Mouse (Mus musculus) heart, embryonic 15.5 days (tissue): Measurements from ENCODE around the gene Srp54c. TPM values are rescaled to one million over a fixed set of nuclear protein-coding genes. Genes with fewer than 3 reads are reported as not detected.

ENCODE experiments used
- ATAC-seq: fragments of 200-750 bp; cut with Nextera tagmentation; replicated peaks from 2 replicates; pipeline ENCODE4 v1.8.0; 2017; ENCODE audit warnings: low read depth, moderate TSS enrichment; ENCODE audit not compliant: insufficient number of reproducible peaks, insufficient read depth, low FRiP score
- H3K27ac ChIP-seq: fragments of 300-500 bp; sonication (generic); 2 replicates; pipeline ENCODE4 v1.5.1; 2015; ENCODE audit warnings: mild to moderate bottlenecking, inconsistent platforms
- H3K27me3 ChIP-seq: fragments of 300-500 bp; sonication (generic); 2 replicates; pipeline ENCODE4 v1.6.1; 2015; ENCODE audit warnings: inconsistent platforms
- H3K36me3 ChIP-seq: fragments of 300-500 bp; sonication (generic); 2 replicates; pipeline ENCODE4 v1.6.1; 2015; ENCODE audit warnings: mild to moderate bottlenecking, inconsistent platforms
- H3K4me1 ChIP-seq: fragments of 300-500 bp; sonication (generic); replicated peaks from 2 replicates; pipeline ENCODE4 v1.6.1; 2015; ENCODE audit warnings: inconsistent platforms
- H3K4me2 ChIP-seq: fragments of 300-500 bp; sonication (generic); 2 replicates; pipeline ENCODE4 v1.6.1; 2015; ENCODE audit warnings: inconsistent platforms, mild to moderate bottlenecking, moderate library complexity
- H3K4me3 ChIP-seq: fragments of 300-500 bp; sonication (generic); 2 replicates; pipeline ENCODE4 v1.5.1; 2015; ENCODE audit warnings: mild to moderate bottlenecking, inconsistent platforms
- H3K9ac ChIP-seq: fragments of 300-500 bp; sonication (generic); 2 replicates; pipeline ENCODE4 v1.6.1; 2015; ENCODE audit warnings: mild to moderate bottlenecking, inconsistent platforms
- H3K9me3 ChIP-seq: fragments of 300-500 bp; sonication (generic); replicated peaks from 2 replicates; pipeline ENCODE4 v1.6.1; 2016; ENCODE audit warnings: inconsistent platforms
- WGBS: fragments of 180-500 bp; shearing (Covaris S2); methylation state at CpG from one replicate; pipeline ENCODE4 v1.1.7; 2015; ENCODE audit warnings: mixed read lengths; 5-methylcytosine and 5-hydroxymethylcytosine counted together
- polyA plus RNA-seq: library from polyadenylated mRNA; unstranded; fragments of >200 nt; fragmentation: Nextera tagmentation; extraction: Ambion mirVana; gene quantifications from 2 replicates; pipeline ENCODE4 v1.2.1, GENCODE M21; 2015

The Srp54c gene
- polyA plus RNA-seq, 1 experiment from 2014 or later, result 58.6 TPM

DNA sequence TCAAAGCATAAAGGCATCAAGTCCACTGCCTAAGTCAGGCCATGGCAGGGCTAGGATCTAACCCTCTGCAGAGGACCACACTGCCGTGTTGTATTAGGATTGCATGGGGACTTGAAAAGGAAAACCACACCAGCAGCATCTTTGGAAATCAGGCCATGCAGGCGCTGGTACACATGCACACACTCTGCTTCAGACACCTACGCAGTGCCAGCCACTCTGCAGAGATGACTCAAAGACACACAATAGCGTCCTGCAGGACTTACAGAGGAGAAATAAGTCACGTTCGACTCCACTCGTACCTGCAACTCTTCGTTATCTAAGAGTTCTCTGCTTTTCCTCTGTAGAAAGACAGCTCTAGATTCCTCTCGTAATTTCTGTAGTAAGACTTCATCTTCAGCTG, 68.1 kb downstream of the Srp54c start:
- WGBS, result 93% methylated on average over 9 of the region's 9 CpGs
- H3K9me3 ChIP-seq, result no peaks in the 10 kb centered on the region

GRCm38 (mm10) chr12:55299336-55299735, 69.4 kb downstream of the Srp54c start, which contains the start of gene 1110008L16Rik:
TSS of gene 1110008L16Rik (plus strand) at chr12:55299577.
- Histone ChIP-seq H3K36me3 (peaks cover 34% of the 10 kb centered on the region), H3K27me3 (no peaks in the 10 kb centered on the region), H3K9me3 (no peaks in the 10 kb centered on the region), H3K4me2 (no peak within 1 kb of the TSS), H3K4me1 (peaks cover 22% of the 10 kb centered on the region), H3K4me3 (no peak within 1 kb of the TSS), H3K27ac (no peak within 1 kb of the TSS), H3K9ac (no peak within 1 kb of the TSS)
- ATAC-seq, result no peak
- 85% methylated on average over 5 of the region's 5 CpGs for WGBS

More for the DNA sequence above, 68.1 kb downstream of the Srp54c start:
- ATAC-seq, result no peak
- peaks cover 43% of the 10 kb centered on the region for H3K36me3 ChIP-seq
- H3K4me2 ChIP-seq, result no peak overlapping the region
- no peak overlapping the region for H3K4me3 ChIP-seq
- no peaks in the 10 kb centered on the region for H3K27me3 ChIP-seq
- peaks cover 14% of the 10 kb centered on the region for H3K4me1 ChIP-seq
- no peak overlapping the region for H3K9ac ChIP-seq
- H3K27ac ChIP-seq, result no peak overlapping the region

DNA sequence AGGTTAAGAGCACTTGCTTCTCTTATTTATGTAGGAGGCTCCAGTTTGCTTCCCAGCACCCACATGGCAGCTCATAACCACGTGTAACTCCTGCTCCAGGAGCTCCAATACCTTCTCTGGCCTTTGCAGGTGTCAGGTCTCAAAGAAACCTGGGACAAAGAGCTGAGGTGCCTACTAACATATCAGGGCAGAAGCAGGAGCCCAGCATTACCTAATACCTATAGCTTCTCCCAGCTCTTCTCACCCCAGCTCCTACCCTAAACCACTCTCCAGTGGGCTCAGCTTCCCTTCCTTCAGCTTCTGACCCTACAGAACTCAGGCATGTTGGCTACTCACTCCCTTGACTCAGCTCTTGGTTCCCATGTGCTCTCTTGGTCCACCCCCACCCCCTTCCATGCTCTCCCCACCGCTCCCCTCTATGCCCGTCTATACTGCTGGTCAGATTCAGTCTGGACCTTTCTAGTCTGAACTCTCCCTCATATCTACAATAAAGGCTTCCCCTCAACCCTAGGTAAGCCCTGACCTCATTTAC, 70.9 kb downstream of the Srp54c start:
- H3K9ac ChIP-seq, result no peak overlapping the region
- peak overlapping the region; percentile 62; the same call in 1 of the 2 replicates for H3K4me3 ChIP-seq
- 87% methylated on average over 3 of the region's 3 CpGs for WGBS
- peaks cover 21% of the 10 kb centered on the region for H3K36me3 ChIP-seq
- no peak for ATAC-seq
- no peak overlapping the region for H3K27ac ChIP-seq
- peaks cover 22% of the 10 kb centered on the region for H3K4me1 ChIP-seq
- no peaks in the 10 kb centered on the region for H3K27me3 ChIP-seq
- H3K4me2 ChIP-seq, result peak overlapping the region; percentile 64
- H3K9me3 ChIP-seq, result no peaks in the 10 kb centered on the region

DNA sequence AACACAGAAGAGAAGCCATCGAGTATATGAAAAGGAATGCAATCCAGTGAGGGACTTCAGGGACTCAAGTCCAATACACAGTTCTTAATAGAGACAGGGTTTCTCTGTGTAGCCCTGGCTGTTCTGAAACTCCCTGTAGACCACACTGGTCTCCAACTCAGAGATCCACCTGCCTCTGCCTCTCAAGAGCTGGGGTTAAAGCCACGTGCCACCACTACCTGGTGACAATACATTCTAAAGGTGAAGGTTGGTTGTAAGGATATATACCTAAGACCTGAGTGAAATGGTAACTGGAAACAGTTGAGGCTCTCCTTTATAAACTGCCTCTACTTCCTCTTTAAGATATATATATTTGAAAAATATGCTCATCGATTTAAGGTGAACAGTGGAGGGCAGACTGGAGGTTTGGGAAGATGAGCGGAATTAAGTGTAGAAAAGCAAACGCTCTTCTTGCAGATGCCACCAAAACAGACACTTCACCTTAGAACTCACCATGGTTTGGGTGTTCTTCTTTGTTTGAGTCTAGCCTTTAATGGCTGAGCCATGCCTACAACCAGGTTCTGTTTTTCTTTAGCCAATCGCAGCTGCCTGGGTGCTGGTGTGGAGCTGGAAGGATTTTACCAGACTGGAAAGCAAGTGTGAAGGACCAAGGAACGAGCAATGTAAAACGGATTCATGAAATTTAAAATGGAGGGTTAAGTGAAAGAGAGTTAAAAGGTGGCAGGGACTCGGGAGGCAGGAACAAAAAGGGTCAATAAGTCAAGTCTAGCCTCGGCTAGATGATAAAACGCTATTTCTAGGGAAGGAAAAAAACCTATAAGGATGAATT, 71.7 kb downstream of the Srp54c start:
- H3K4me2 ChIP-seq, result peak overlapping the region; percentile 64
- no peaks in the 10 kb centered on the region for H3K9me3 ChIP-seq
- H3K9ac ChIP-seq, result peak overlapping the region; percentile 67
- ATAC-seq, result no peak
- H3K27me3 ChIP-seq, result no peaks in the 10 kb centered on the region
- H3K27ac ChIP-seq, result peak overlapping the region; percentile 94
- H3K4me3 ChIP-seq, result peak overlapping the region; percentile 62
- peaks cover 22% of the 10 kb centered on the region for H3K4me1 ChIP-seq
- H3K36me3 ChIP-seq, result peaks cover 16% of the 10 kb centered on the region
- 44% methylated on average over 11 of the region's 11 CpGs for WGBS

- Histone ChIP-seq H3K4me3 (peak within 1 kb of the TSS; percentile 62), H3K27me3 (no peaks in the 10 kb centered on the region), H3K36me3 (peaks cover 6% of the 10 kb centered on the region), H3K9me3 (no peaks in the 10 kb centered on the region), H3K4me2 (peak within 1 kb of the TSS; percentile 64), H3K4me1 (peaks cover 22% of the 10 kb centered on the region), H3K27ac (peak within 1 kb of the TSS; percentile 94), H3K9ac (peak within 1 kb of the TSS; percentile 67)
- WGBS, result under 1% methylated on average over 55 of the region's 55 CpGs
- peak; percentile 94 for ATAC-seq
These were observed 72.8 kb downstream of the Srp54c start, which contains the start of gene Ppp2r3c for GRCm38 (mm10) chr12:55302485-55303441. TSS of gene Ppp2r3c (minus strand) at chr12:55302998.

GRCm38 (mm10) chr12:55306371-55306770, 76.4 kb downstream of the Srp54c start:
- Histone ChIP-seq H3K9ac (no peak overlapping the region), H3K36me3 (no peaks in the 10 kb centered on the region; the same call in 1 of the 2 replicates), H3K9me3 (no peaks in the 10 kb centered on the region), H3K4me3 (no peak overlapping the region), H3K27me3 (no peaks in the 10 kb centered on the region), H3K4me1 (peaks cover 13% of the 10 kb centered on the region), H3K27ac (no peak overlapping the region), H3K4me2 (no peak overlapping the region)
- ATAC-seq, result no peak
- WGBS, result 89% methylated on average over 4 of the region's 4 CpGs

DNA sequence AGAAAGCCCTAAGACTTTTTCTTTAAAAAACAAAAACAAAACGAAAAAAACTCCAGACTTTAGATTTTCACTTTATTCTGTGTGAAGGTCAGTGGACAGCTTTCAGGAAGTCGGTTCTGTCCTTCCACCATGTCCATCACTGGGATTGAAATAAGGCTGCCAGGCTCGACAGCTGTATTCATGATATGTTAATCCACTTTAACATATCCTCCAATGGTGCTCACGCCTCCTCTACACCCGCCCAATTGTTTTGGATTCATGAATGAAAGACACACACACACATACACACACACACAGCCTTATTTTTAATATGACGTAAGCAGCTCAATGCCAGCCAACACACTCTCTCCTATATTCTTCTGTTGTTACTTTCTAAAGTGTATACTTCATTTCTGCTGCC, 77.6 kb downstream of the Srp54c start:
- Histone ChIP-seq H3K4me3 (no peak overlapping the region), H3K27me3 (no peaks in the 10 kb centered on the region), H3K36me3 (no peaks in the 10 kb centered on the region; the same call in 1 of the 2 replicates), H3K4me2 (no peak overlapping the region), H3K9ac (no peak overlapping the region), H3K27ac (no peak overlapping the region), H3K4me1 (peaks cover 7% of the 10 kb centered on the region), H3K9me3 (no peaks in the 10 kb centered on the region)
- no peak for ATAC-seq
- 87% methylated on average over 6 of the region's 6 CpGs for WGBS

DNA sequence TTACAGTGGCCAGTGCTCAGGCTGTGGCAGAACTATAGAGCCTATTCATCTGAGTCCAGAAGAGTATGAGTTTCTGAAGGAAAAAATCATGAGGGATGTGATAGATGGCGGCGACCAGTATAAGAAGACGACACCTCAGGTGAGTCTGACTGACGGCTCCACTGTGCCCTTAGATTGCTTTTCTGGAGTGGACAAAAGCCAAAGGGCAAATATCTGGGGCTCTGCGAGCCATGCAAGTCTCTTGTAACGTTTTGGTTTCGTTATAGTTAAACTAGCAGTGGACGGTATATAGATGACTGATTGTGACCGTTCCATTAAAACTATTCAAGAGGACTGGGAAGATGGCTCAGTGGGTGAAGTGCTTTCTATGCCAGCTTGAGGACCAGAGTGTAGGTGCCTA, 78.8 kb downstream of the Srp54c start:
- WGBS, result 92% methylated on average over 9 of the region's 9 CpGs
- no peaks in the 10 kb centered on the region for H3K9me3 ChIP-seq
- no peak overlapping the region for H3K4me2 ChIP-seq
- H3K27ac ChIP-seq, result no peak overlapping the region
- no peaks in the 10 kb centered on the region for H3K27me3 ChIP-seq
- H3K4me1 ChIP-seq, result peaks cover 5% of the 10 kb centered on the region
- H3K4me3 ChIP-seq, result no peak overlapping the region
- no peak for ATAC-seq
- no peaks in the 10 kb centered on the region; the same call in 1 of the 2 replicates for H3K36me3 ChIP-seq
- no peak overlapping the region for H3K9ac ChIP-seq

- WGBS, result 76% methylated on average over 8 of the region's 8 CpGs
- no peaks in the 10 kb centered on the region; the same call in 1 of the 2 replicates for H3K36me3 ChIP-seq
- H3K9ac ChIP-seq, result no peak overlapping the region
- no peaks in the 10 kb centered on the region for H3K4me1 ChIP-seq
- H3K9me3 ChIP-seq, result no peaks in the 10 kb centered on the region
- H3K27ac ChIP-seq, result no peak overlapping the region
- H3K4me3 ChIP-seq, result no peak overlapping the region
- no peak for ATAC-seq
- no peaks in the 10 kb centered on the region for H3K27me3 ChIP-seq
- no peak overlapping the region for H3K4me2 ChIP-seq
These were observed 79.5 kb downstream of the Srp54c start for GRCm38 (mm10) chr12:55309501-55309900.

DNA sequence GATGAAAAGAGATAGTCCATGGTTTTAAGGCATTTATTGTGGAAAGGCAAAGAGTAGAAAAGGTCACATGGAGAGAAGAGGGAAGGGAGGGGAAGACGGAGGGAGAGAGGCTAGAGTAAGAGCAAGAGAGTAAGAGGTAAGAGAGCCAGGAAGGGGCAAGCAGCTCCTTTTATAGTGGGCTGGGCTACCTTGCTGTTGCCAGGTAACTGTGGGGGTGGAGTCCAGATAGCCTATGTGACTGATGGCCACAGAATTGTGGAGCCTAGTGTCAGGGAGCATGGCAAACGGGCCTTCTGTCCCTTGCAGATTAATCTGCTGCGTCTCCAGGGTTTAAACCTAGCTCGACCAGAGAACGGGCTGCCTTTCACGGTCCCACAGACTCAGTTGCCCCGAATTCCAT, 81.9 kb downstream of the Srp54c start:
- no peak overlapping the region for H3K27ac ChIP-seq
- H3K9ac ChIP-seq, result no peak overlapping the region
- ATAC-seq, result no peak
- H3K4me3 ChIP-seq, result no peak overlapping the region
- 83% methylated on average over 7 of the region's 7 CpGs for WGBS
- no peak overlapping the region for H3K4me2 ChIP-seq
- no peaks in the 10 kb centered on the region for H3K27me3 ChIP-seq
- no peaks in the 10 kb centered on the region; the same call in 1 of the 2 replicates for H3K36me3 ChIP-seq
- no peaks in the 10 kb centered on the region for H3K9me3 ChIP-seq
- H3K4me1 ChIP-seq, result peaks cover 2% of the 10 kb centered on the region; the same call in 1 of the 2 replicates
